Mouse (Mus musculus) neutrophil, adult 83 days (primary cell): ENCODE data around the gene Sri. TPM values are rescaled to one million over a fixed set of nuclear protein-coding genes. Genes with fewer than 3 reads are reported as not detected.

ENCODE experiments used
- total RNA-seq, 2 experiments: library from RNA; stranded (reverse); gene quantifications; one replicate each; pipeline ENCODE4 v1.2.4; 2023

The Sri gene
- 100 to 1,000 TPM; 333 to 365 TPM for total RNA-seq

DNA sequence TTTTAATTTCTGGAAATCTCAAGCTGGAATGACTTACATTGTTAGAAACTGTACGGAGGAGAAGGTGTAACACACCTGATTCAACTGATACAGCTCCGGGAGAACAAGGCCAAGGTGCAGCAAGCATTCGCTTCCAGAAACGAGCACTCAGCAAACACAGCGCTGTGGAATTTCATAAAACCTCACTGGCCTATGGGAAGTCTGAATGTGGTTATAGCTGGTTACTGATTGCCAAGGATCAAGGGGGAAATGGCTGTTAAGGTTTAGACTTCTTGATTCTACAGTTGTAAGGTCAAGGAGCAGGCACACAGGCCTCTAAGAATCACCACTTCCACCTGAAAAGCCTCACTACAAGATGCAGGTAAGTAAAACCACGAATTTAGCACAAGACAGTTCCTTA is at the start of gene Sri:
Gene Sri (plus strand): TSS at position 224 of the 400 bp plus-strand sequence.

Other genes starting within 250 kb of the Sri start
- gene Steap4, start 85.6 kb upstream of the Sri start, total RNA-seq = 1 to 10 TPM; 1.3 to 1.9 TPM